Mouse (Mus musculus): ENCODE measurements around the gene Slc37a1. TPM values are rescaled to one million over a fixed set of nuclear protein-coding genes. Genes with fewer than 3 reads are reported as not detected.
A peak's percentile ranks its signal among the peaks of the same experiment; 100 is the strongest.
"Not testable (repeated sequence)": the region's sequence is repeated elsewhere in the genome, so short reads cannot be mapped to it uniquely, and the experiment has no call there.

Slc37a1 gene
- polyA plus RNA-seq, 1 experiment: 59.7 TPM

- H3K4me3 ChIP-seq (ENCODE audit: control insufficient read depth, insufficient read depth, low read length): no peak overlapping the region
- peak overlapping the region; percentile 56 for H3K27ac ChIP-seq (ENCODE audit: control insufficient read depth, insufficient read depth, low read length)
- TF ChIP-seq CTCF (IDR thresholded peaks at IDR 0.05; ENCODE audit: borderline replicate concordance, control insufficient read depth, extremely low read depth, insufficient read depth, low read length, poor library complexity): no peak
- no peak for TF ChIP-seq POLR2A (IDR thresholded peaks at IDR 0.05; ENCODE audit: control insufficient read depth, extremely low read depth, insufficient read depth, low read length, poor library complexity)
- H3K4me1 ChIP-seq (replicated peaks; ENCODE audit: control insufficient read depth, insufficient read depth, low read length): peaks cover 22% of the 10 kb centered on the region
- 79% methylated on average over 7 of the region's 7 CpGs for WGBS
- DNase-seq: peak; percentile 55
- H3K36me3 ChIP-seq (ENCODE audit: control insufficient read depth, insufficient read depth, low read length): no peaks in the 10 kb centered on the region
- H3K27me3 ChIP-seq (ENCODE audit: control insufficient read depth, insufficient read depth, low read length): no peaks in the 10 kb centered on the region
Measured at GRCm38 (mm10) chr17:31266321-31266950, 20.2 kb upstream of the Slc37a1 start.

- no peak for DNase-seq
- Histone ChIP-seq H3K27ac (ENCODE audit: control insufficient read depth, insufficient read depth, low read length) (no peak overlapping the region), H3K4me1 (replicated peaks; ENCODE audit: control insufficient read depth, insufficient read depth, low read length) (peaks cover 22% of the 10 kb centered on the region), H3K4me3 (ENCODE audit: control insufficient read depth, insufficient read depth, low read length) (no peak overlapping the region), H3K36me3 (ENCODE audit: control insufficient read depth, insufficient read depth, low read length) (no peaks in the 10 kb centered on the region), H3K27me3 (ENCODE audit: control insufficient read depth, insufficient read depth, low read length) (no peaks in the 10 kb centered on the region)
- no peak for TF ChIP-seq CTCF (IDR thresholded peaks at IDR 0.05; ENCODE audit: borderline replicate concordance, control insufficient read depth, extremely low read depth, insufficient read depth, low read length, poor library complexity)
- TF ChIP-seq POLR2A (IDR thresholded peaks at IDR 0.05; ENCODE audit: control insufficient read depth, extremely low read depth, insufficient read depth, low read length, poor library complexity): no peak
- 92% methylated on average over 4 of the region's 4 CpGs for WGBS
Measured at GRCm38 (mm10) chr17:31267138-31267537, 19.5 kb upstream of the Slc37a1 start.

GRCm38 (mm10) chr17:31267603-31268002 lies 19.0 kb upstream of the Slc37a1 start:
- Histone ChIP-seq H3K4me3 (ENCODE audit: control insufficient read depth, insufficient read depth, low read length) (no peak overlapping the region), H3K36me3 (ENCODE audit: control insufficient read depth, insufficient read depth, low read length) (no peaks in the 10 kb centered on the region), H3K4me1 (replicated peaks; ENCODE audit: control insufficient read depth, insufficient read depth, low read length) (peaks cover 22% of the 10 kb centered on the region), H3K27ac (ENCODE audit: control insufficient read depth, insufficient read depth, low read length) (no peak overlapping the region), H3K27me3 (ENCODE audit: control insufficient read depth, insufficient read depth, low read length) (no peaks in the 10 kb centered on the region)
- TF ChIP-seq POLR2A (IDR thresholded peaks at IDR 0.05; ENCODE audit: control insufficient read depth, extremely low read depth, insufficient read depth, low read length, poor library complexity) (no peak), CTCF (IDR thresholded peaks at IDR 0.05; ENCODE audit: borderline replicate concordance, control insufficient read depth, extremely low read depth, insufficient read depth, low read length, poor library complexity) (no peak)
- DNase-seq: no peak
- 95% methylated on average over 6 of the region's 6 CpGs for WGBS

GRCm38 (mm10) chr17:31268016-31268415 lies 18.6 kb upstream of the Slc37a1 start:
- no peak for TF ChIP-seq POLR2A (IDR thresholded peaks at IDR 0.05; ENCODE audit: control insufficient read depth, extremely low read depth, insufficient read depth, low read length, poor library complexity)
- TF ChIP-seq CTCF (IDR thresholded peaks at IDR 0.05; ENCODE audit: borderline replicate concordance, control insufficient read depth, extremely low read depth, insufficient read depth, low read length, poor library complexity): no peak

GRCm38 (mm10) chr17:31269761-31270160 lies 16.8 kb upstream of the Slc37a1 start:
- no peak overlapping the region for H3K4me3 ChIP-seq (ENCODE audit: control insufficient read depth, insufficient read depth, low read length)
- H3K27ac ChIP-seq (ENCODE audit: control insufficient read depth, insufficient read depth, low read length): no peak overlapping the region
- WGBS: 93% methylated on average over 2 of the region's 2 CpGs
- H3K4me1 ChIP-seq (replicated peaks; ENCODE audit: control insufficient read depth, insufficient read depth, low read length): peaks cover 17% of the 10 kb centered on the region
- no peak for DNase-seq
- H3K36me3 ChIP-seq (ENCODE audit: control insufficient read depth, insufficient read depth, low read length): no peaks in the 10 kb centered on the region
- no peaks in the 10 kb centered on the region for H3K27me3 ChIP-seq (ENCODE audit: control insufficient read depth, insufficient read depth, low read length)
- TF ChIP-seq CTCF (IDR thresholded peaks at IDR 0.05; ENCODE audit: borderline replicate concordance, control insufficient read depth, extremely low read depth, insufficient read depth, low read length, poor library complexity): no peak

More at GRCm38 (mm10) chr17:31268016-31268415, 18.6 kb upstream of the Slc37a1 start:
- H3K4me3 ChIP-seq (ENCODE audit: control insufficient read depth, insufficient read depth, low read length): no peak overlapping the region
- H3K36me3 ChIP-seq (ENCODE audit: control insufficient read depth, insufficient read depth, low read length): no peaks in the 10 kb centered on the region
- H3K27ac ChIP-seq (ENCODE audit: control insufficient read depth, insufficient read depth, low read length): no peak overlapping the region
- H3K27me3 ChIP-seq (ENCODE audit: control insufficient read depth, insufficient read depth, low read length): no peaks in the 10 kb centered on the region
- peaks cover 22% of the 10 kb centered on the region for H3K4me1 ChIP-seq (replicated peaks; ENCODE audit: control insufficient read depth, insufficient read depth, low read length)
- 93% methylated on average over 1 of the region's 1 CpGs for WGBS
- DNase-seq: no peak

GRCm38 (mm10) chr17:31270246-31270645 lies 16.3 kb upstream of the Slc37a1 start:
- TF ChIP-seq CTCF (IDR thresholded peaks at IDR 0.05; ENCODE audit: borderline replicate concordance, control insufficient read depth, extremely low read depth, insufficient read depth, low read length, poor library complexity) (no peak), POLR2A (IDR thresholded peaks at IDR 0.05; ENCODE audit: control insufficient read depth, extremely low read depth, insufficient read depth, low read length, poor library complexity) (no peak)
- H3K27me3 ChIP-seq (ENCODE audit: control insufficient read depth, insufficient read depth, low read length): no peaks in the 10 kb centered on the region
- no peak for DNase-seq
- no peaks in the 10 kb centered on the region for H3K36me3 ChIP-seq (ENCODE audit: control insufficient read depth, insufficient read depth, low read length)
- WGBS: 96% methylated on average over 4 of the region's 4 CpGs
- no peak overlapping the region for H3K4me3 ChIP-seq (ENCODE audit: control insufficient read depth, insufficient read depth, low read length)
- H3K4me1 ChIP-seq (replicated peaks; ENCODE audit: control insufficient read depth, insufficient read depth, low read length): peaks cover 18% of the 10 kb centered on the region
- no peak overlapping the region for H3K27ac ChIP-seq (ENCODE audit: control insufficient read depth, insufficient read depth, low read length)

- not testable (repeated sequence) for H3K27ac ChIP-seq (ENCODE audit: control insufficient read depth, insufficient read depth, low read length); H3K36me3 ChIP-seq (ENCODE audit: control insufficient read depth, insufficient read depth, low read length); H3K27me3 ChIP-seq (ENCODE audit: control insufficient read depth, insufficient read depth, low read length); DNase-seq; H3K4me3 ChIP-seq (ENCODE audit: control insufficient read depth, insufficient read depth, low read length)
- H3K4me1 ChIP-seq (replicated peaks; ENCODE audit: control insufficient read depth, insufficient read depth, low read length): peaks cover 16% of the 10 kb centered on the region
- WGBS: 89% methylated on average over 7 of the region's 8 CpGs
Measured at GRCm38 (mm10) chr17:31270736-31271135, 15.9 kb upstream of the Slc37a1 start.

Data from thymus, adult 2 months (tissue).